In the genomic region with DNA sequence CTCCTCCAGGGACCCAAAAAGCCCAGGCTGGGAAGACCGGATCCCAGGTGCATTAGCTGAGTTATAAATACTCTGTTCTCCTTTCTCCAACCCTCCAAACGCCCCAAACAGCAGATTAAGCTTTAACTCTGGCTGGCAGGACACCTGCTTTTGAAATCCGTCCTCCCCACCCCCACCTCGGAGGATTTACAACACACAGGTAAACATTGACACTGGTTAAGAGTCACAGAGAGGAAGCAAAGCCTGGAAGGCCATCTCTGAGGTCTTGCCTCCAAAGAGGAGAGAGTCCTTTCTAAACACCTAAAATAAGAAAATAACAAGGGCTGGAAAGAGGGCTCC, we compare ENCODE assay signal across 12 mouse cellular contexts. TPM values are rescaled to one million over a fixed set of nuclear protein-coding genes. Genes with fewer than 3 reads are reported as not detected.
DNase-seq lines count a peak whose midpoint lies in the region; ATAC-seq lines count a peak whose summit lies in the region.
"Had no signal": no experiment of that assay in that cellular context is flagged by ENCODE, and none has a peak within 500 bp of the region (broad histone marks: within the 10 kb centered on the region; RNA-seq: fewer than 3 reads in every experiment).

No protein-coding gene starts in this region.

- peak; percentile 84 for ATAC-seq in liver, embryonic 16.5 days (ENCODE audit: low read depth)
- peak; percentile 4; the same call in 1 of the 2 replicates for ATAC-seq in stomach, embryonic 15.5 days (ENCODE audit: insufficient read depth, low FRiP score, low read depth)
- ATAC-seq: activated CD4-positive, CD25-positive, alpha-beta regulatory T cell, adult 4 months had no signal

- H3K27me3 ChIP-seq in heart, embryonic 10.5 days (ENCODE audit: insufficient read depth, poor library complexity, severe bottlenecking): no peaks in the 10 kb centered on the region
- H3K27me3 ChIP-seq in liver, embryonic 16.5 days (ENCODE audit: control insufficient read depth, insufficient read depth, low read depth, low read length): no peaks in the 10 kb centered on the region
- H3K27me3 ChIP-seq in stomach, embryonic 15.5 days (replicated peaks): no peaks in the 10 kb centered on the region
- H3K27me3 ChIP-seq: midbrain, embryonic 12.5 days had no signal

- no peak for DNase-seq in heart, embryonic 10.5 days (ENCODE audit: low spot score)
- no peak for DNase-seq in heart, postnatal 25 days (ENCODE audit: low spot score)
- peak; percentile 69 for DNase-seq in kidney, postnatal 10 days
- DNase-seq in cerebellum, postnatal 14 days: no peak
- no peak for DNase-seq in layer of hippocampus, adult 8-10 months (ENCODE audit: low spot score in 2 of 2)
- no peak for DNase-seq in urinary bladder, postnatal 4 days (ENCODE audit: low spot score in 2 of 2)
- DNase-seq: gastrocnemius, postnatal 36 days had no signal

- intact Hi-C loops in heart, postnatal 25 days (cut with DNase I): no loop called here

- WGBS in heart, embryonic 10.5 days: 61% methylated on average over 4 of the region's 4 CpGs
- 27% methylated on average over 4 of the region's 4 CpGs for WGBS in liver, embryonic 16.5 days (ENCODE audit: insufficient replicate concordance)
- 25% methylated on average over 4 of the region's 4 CpGs for WGBS in stomach, embryonic 15.5 days

- 0 out of 2 replicates have a peak overlapping the region, but pooled peaks have one; percentile 0 for H3K27ac ChIP-seq in heart, embryonic 10.5 days
- peak overlapping the region; percentile 91 for H3K27ac ChIP-seq in liver, embryonic 16.5 days (ENCODE audit: low read length)
- H3K27ac ChIP-seq in stomach, embryonic 15.5 days: peak overlapping the region; percentile 73
- H3K27ac ChIP-seq: limb, embryonic 10.5 days; midbrain, embryonic 12.5 days had no signal

- H3K9me3 ChIP-seq in heart, embryonic 10.5 days: no peaks in the 10 kb centered on the region
- H3K9me3 ChIP-seq in liver, embryonic 16.5 days (replicated peaks; ENCODE audit: control insufficient read depth, low read length): no peaks in the 10 kb centered on the region
- H3K9me3 ChIP-seq in stomach, embryonic 15.5 days: no peaks in the 10 kb centered on the region
- H3K9me3 ChIP-seq: limb, embryonic 10.5 days; midbrain, embryonic 12.5 days had no signal

- H3K4me3 ChIP-seq in heart, embryonic 10.5 days: no peak overlapping the region
- H3K4me3 ChIP-seq in liver, embryonic 16.5 days (ENCODE audit: low read depth, low read length): 0 out of 2 replicates have a peak overlapping the region, but pooled peaks have one; percentile 17
- H3K4me3 ChIP-seq in stomach, embryonic 15.5 days (replicated peaks): no peak overlapping the region
- H3K4me3 ChIP-seq: limb, embryonic 10.5 days; midbrain, embryonic 12.5 days had no signal

- H3K36me3 ChIP-seq in heart, embryonic 10.5 days: no peaks in the 10 kb centered on the region
- H3K36me3 ChIP-seq in liver, embryonic 16.5 days (ENCODE audit: control insufficient read depth, insufficient read depth): no peaks in the 10 kb centered on the region
- no peaks in the 10 kb centered on the region for H3K36me3 ChIP-seq in stomach, embryonic 15.5 days
- H3K36me3 ChIP-seq: limb, embryonic 10.5 days; midbrain, embryonic 12.5 days had no signal

- 0 out of 2 replicates have a peak overlapping the region, but pooled peaks have one; percentile 29 for H3K4me2 ChIP-seq in liver, embryonic 16.5 days (ENCODE audit: low read depth, low read length)
- no peak overlapping the region for H3K4me2 ChIP-seq in stomach, embryonic 15.5 days
- H3K4me2 ChIP-seq: midbrain, embryonic 12.5 days had no signal

- H3K4me1 ChIP-seq in heart, embryonic 10.5 days: peaks cover 41% of the 10 kb centered on the region
- no peaks in the 10 kb centered on the region for H3K4me1 ChIP-seq in liver, embryonic 16.5 days (ENCODE audit: control insufficient read depth, low read depth, low read length)
- H3K4me1 ChIP-seq in stomach, embryonic 15.5 days: peaks cover 21% of the 10 kb centered on the region

- H3K9ac ChIP-seq in liver, embryonic 16.5 days (ENCODE audit: low read depth, low read length): no peak overlapping the region
- no peak overlapping the region for H3K9ac ChIP-seq in stomach, embryonic 15.5 days
- H3K9ac ChIP-seq: midbrain, embryonic 12.5 days had no signal

RNA-seq across cellular contexts. Expression of a gene that starts 28.6 kb away (rescaled TPM):
- polyA plus RNA-seq in heart, embryonic 10.5 days (2016; fragmentation: Nextera tagmentation; extraction: Ambion mirVana): 3.0 and 3.9 TPM in 2 replicates
- total RNA-seq in heart, postnatal 25 days (2021): 1 to 10 TPM; 1.3 to 1.5 TPM
- 0.98 and 1.1 TPM in 2 replicates for polyA plus RNA-seq in liver, embryonic 16.5 days (2015; fragmentation: Nextera tagmentation; extraction: Ambion mirVana)
- polyA plus RNA-seq in stomach, embryonic 15.5 days (2015; fragmentation: Nextera tagmentation; extraction: Ambion mirVana): 10.9 and 12.6 TPM in 2 replicates
- 10 to 100 TPM; 79.1 to 98.9 (median 90.3) TPM for total RNA-seq in layer of hippocampus, adult 8-10 months (2022)
- polyA plus RNA-seq: activated CD4-positive, CD25-positive, alpha-beta regulatory T cell, adult 4 months had no signal

Comparison
In these comparisons a context has a peak if more than half of its experiments do, and no peak if none do; other contexts are left out.
1. H3K27ac ChIP-seq: peak in every context shown above with its lines; median percentile 91 in liver, embryonic 16.5 days; 73 in stomach, embryonic 15.5 days; 0 in heart, embryonic 10.5 days.